Mouse (Mus musculus) lung, postnatal 4 days (tissue): ENCODE data around the gene Cdc26.

ENCODE experiments used
- DNase-seq, 2 experiments: peaks; one replicate each; pipeline ENCODE4 v3.0.0; 2021

Cdc26 gene

GRCm38 (mm10) chr4:62397616-62398365 is 10.7 kb downstream of the Cdc26 start:
- no peak for DNase-seq

GRCm38 (mm10) chr4:62395806-62396205 is 12.6 kb downstream of the Cdc26 start:
- DNase-seq = no peak

- no peak for DNase-seq
Observed at GRCm38 (mm10) chr4:62393459-62393858, 15.0 kb downstream of the Cdc26 start.

- no peak for DNase-seq
Observed at GRCm38 (mm10) chr4:62391892-62392291, 16.6 kb downstream of the Cdc26 start.

GRCm38 (mm10) chr4:62389592-62390512 is 18.6 kb downstream of the Cdc26 start:
- no peak for DNase-seq

- no peak for DNase-seq
Observed at GRCm38 (mm10) chr4:62385439-62385838, 23.0 kb downstream of the Cdc26 start.

GRCm38 (mm10) chr4:62384159-62384558 is 24.3 kb downstream of the Cdc26 start:
- no peak for DNase-seq

GRCm38 (mm10) chr4:62383752-62384151 is 24.7 kb downstream of the Cdc26 start:
- DNase-seq = no peak

GRCm38 (mm10) chr4:62383207-62383606 is 25.2 kb downstream of the Cdc26 start:
- no peak for DNase-seq

- no peak for DNase-seq
Observed at GRCm38 (mm10) chr4:62379724-62380381, 28.6 kb downstream of the Cdc26 start.

GRCm38 (mm10) chr4:62376123-62376522 is 32.3 kb downstream of the Cdc26 start:
- DNase-seq = no peak

GRCm38 (mm10) chr4:62374342-62374741 is 34.1 kb downstream of the Cdc26 start:
- no peak for DNase-seq

GRCm38 (mm10) chr4:62373668-62374067 is 34.8 kb downstream of the Cdc26 start:
- DNase-seq = no peak

GRCm38 (mm10) chr4:62372818-62373520 is 35.5 kb downstream of the Cdc26 start:
- no peak for DNase-seq

- DNase-seq = no peak
Observed at GRCm38 (mm10) chr4:62372410-62372809, 36.0 kb downstream of the Cdc26 start.

GRCm38 (mm10) chr4:62369091-62369490 is 39.4 kb downstream of the Cdc26 start:
- no peak for DNase-seq

- DNase-seq = no peak
Observed at GRCm38 (mm10) chr4:62367586-62367985, 40.9 kb downstream of the Cdc26 start.

GRCm38 (mm10) chr4:62366291-62366690 is 42.2 kb downstream of the Cdc26 start:
- no peak for DNase-seq

GRCm38 (mm10) chr4:62364299-62364698 is 44.1 kb downstream of the Cdc26 start:
- DNase-seq = no peak

- DNase-seq = no peak
Observed at GRCm38 (mm10) chr4:62362437-62362836, 46.0 kb downstream of the Cdc26 start.

GRCm38 (mm10) chr4:62361997-62362396 is 46.4 kb downstream of the Cdc26 start:
- no peak for DNase-seq

- DNase-seq = no peak
Observed at GRCm38 (mm10) chr4:62361571-62361970, 46.9 kb downstream of the Cdc26 start.
